Mouse (Mus musculus) A20 (cell line): ENCODE data around the gene Bach2.
A peak's percentile ranks its signal among the peaks of the same experiment; 100 is the strongest.

Source experiments
- DNase-seq: peaks from one replicate; pipeline ENCODE4 v3.0.0-alpha.2; 2011; ENCODE audit warnings: low read depth, low spot score

The Bach2 gene

GRCm38 (mm10) chr4:32250333-32251004 lies 11.9 kb downstream of the Bach2 start:
- peak; percentile 76 for DNase-seq

GRCm38 (mm10) chr4:32251005-32251365 lies 12.4 kb downstream of the Bach2 start:
- peak; percentile 69 for DNase-seq

GRCm38 (mm10) chr4:32251946-32252672 lies 13.5 kb downstream of the Bach2 start:
- DNase-seq, result no peak

- DNase-seq, result no peak
These were observed 19.1 kb downstream of the Bach2 start for GRCm38 (mm10) chr4:32257686-32258085.

GRCm38 (mm10) chr4:32258093-32258492 lies 19.5 kb downstream of the Bach2 start:
- peak; percentile 71 for DNase-seq

GRCm38 (mm10) chr4:32258596-32258995 lies 20.0 kb downstream of the Bach2 start:
- DNase-seq, result no peak

GRCm38 (mm10) chr4:32260909-32261308 lies 22.3 kb downstream of the Bach2 start:
- no peak for DNase-seq

GRCm38 (mm10) chr4:32262825-32263684 lies 24.5 kb downstream of the Bach2 start:
- DNase-seq, result no peak

- DNase-seq, result no peak
These were observed 25.1 kb downstream of the Bach2 start for GRCm38 (mm10) chr4:32263685-32264038.

GRCm38 (mm10) chr4:32264892-32265291 lies 26.3 kb downstream of the Bach2 start:
- DNase-seq, result no peak

GRCm38 (mm10) chr4:32266731-32267130 lies 28.1 kb downstream of the Bach2 start:
- no peak for DNase-seq

- DNase-seq, result no peak
These were observed 29.4 kb downstream of the Bach2 start for GRCm38 (mm10) chr4:32268042-32268441.

GRCm38 (mm10) chr4:32272398-32272797 lies 33.8 kb downstream of the Bach2 start:
- no peak for DNase-seq

GRCm38 (mm10) chr4:32274776-32275294 lies 36.2 kb downstream of the Bach2 start:
- DNase-seq, result no peak

GRCm38 (mm10) chr4:32279842-32280241 lies 41.2 kb downstream of the Bach2 start:
- no peak for DNase-seq

- no peak for DNase-seq
These were observed 41.8 kb downstream of the Bach2 start for GRCm38 (mm10) chr4:32280401-32280800.

GRCm38 (mm10) chr4:32281306-32281705 lies 42.7 kb downstream of the Bach2 start:
- no peak for DNase-seq

GRCm38 (mm10) chr4:32286405-32286804 lies 47.8 kb downstream of the Bach2 start:
- no peak for DNase-seq

GRCm38 (mm10) chr4:32288036-32288860 lies 49.6 kb downstream of the Bach2 start:
- no peak for DNase-seq

- no peak for DNase-seq
These were observed 51.2 kb downstream of the Bach2 start for GRCm38 (mm10) chr4:32289845-32290244.

- DNase-seq, result no peak
These were observed 52.8 kb downstream of the Bach2 start for GRCm38 (mm10) chr4:32291406-32291805.
